Mouse (Mus musculus): ENCODE results near the gene Scd4. TPM values are rescaled to one million over a fixed set of nuclear protein-coding genes. Genes with fewer than 3 reads are reported as not detected.

Scd4 gene
- total RNA-seq (2021) = 1 to 10 TPM; 2.5 to 2.6 TPM
- long read RNA-seq, experiment 1 = 0 reads
- long read RNA-seq, experiment 2 = 0 reads

DNA sequence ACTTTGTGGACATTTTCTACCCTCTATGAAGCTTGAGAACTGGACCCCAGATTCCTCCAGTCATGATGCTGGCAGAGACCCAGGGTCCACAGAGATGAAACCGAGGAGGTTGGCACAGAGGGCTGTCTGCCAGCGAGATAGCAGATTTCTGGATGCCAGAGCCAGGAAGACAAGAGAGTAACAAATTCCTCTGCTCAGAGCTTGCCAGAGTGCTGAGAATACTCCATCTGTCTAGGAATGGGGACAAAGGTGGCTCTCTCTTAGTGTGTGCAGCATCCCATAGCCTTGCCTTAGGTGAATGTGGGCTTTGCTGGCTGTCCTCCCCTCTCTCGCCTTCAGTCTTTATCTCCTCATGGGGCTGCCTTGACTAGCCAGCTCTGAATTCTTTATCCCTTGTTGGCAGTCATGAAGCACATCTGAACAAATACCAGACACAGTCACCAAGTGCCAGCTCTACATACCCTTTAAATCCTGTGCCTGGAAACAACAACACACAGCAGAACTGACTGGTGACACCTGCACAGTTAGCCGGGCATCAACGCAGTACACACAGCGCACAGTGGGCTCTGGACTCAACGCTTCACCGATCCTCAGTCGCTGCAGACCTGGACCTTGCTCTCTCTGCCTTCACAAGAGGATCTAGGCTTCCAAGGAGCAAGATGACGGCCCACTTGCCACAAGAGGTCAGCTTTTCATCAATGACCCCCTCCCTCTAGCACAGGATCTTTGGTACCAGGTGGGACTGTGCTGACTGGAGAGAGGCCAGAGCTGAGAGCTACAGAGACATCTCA is at the start of gene Scd4:
Scd4 (plus strand) TSS at position 260 of the 791 bp plus-strand sequence.
- peak in 1 of 2 experiments; percentile 49 for DNase-seq (ENCODE audit: low spot score in 2 of 2)

DNA sequence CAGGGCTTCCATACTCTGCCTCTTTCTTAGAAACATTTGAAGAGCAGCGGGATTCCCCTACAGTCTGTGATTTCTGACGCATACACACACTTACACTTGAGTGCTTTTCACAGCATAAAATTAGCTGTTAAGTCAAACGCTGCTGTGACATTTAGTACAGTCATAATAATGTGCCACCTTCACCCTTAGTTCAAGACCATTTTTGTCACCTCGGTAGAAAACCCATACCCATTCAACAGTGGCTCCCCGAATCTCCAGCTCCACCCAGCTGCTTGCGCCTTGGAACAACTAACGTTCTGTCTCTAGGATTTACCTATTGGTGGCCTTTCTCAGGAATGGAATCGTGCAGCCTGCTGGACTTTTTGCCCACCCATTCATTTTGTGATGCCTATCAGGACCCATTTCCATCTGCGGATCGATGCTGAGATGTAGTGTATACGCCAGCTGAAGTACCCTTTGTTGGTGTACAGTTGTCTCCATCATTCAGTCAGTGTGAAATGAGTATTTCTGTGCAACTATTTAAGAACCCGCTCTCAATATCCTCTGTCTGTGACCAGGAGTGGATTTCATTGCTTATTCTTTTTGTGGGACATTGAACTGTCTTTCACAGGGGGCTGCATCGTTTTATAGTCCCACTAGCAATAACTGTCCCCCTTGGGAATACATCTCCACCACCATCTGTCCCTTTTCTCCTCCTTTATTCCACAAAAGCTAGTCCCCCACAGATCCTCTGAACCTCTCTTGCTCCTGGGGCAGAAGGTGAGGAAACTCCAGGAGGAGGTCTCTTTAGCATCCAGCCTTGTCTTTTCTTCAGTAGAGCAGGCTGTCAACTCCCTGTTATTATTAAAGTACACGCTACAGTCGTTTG is 49.5 kb upstream of the Scd4 start:
- DNase-seq (ENCODE audit: low spot score in 2 of 2) = no peak

DNA sequence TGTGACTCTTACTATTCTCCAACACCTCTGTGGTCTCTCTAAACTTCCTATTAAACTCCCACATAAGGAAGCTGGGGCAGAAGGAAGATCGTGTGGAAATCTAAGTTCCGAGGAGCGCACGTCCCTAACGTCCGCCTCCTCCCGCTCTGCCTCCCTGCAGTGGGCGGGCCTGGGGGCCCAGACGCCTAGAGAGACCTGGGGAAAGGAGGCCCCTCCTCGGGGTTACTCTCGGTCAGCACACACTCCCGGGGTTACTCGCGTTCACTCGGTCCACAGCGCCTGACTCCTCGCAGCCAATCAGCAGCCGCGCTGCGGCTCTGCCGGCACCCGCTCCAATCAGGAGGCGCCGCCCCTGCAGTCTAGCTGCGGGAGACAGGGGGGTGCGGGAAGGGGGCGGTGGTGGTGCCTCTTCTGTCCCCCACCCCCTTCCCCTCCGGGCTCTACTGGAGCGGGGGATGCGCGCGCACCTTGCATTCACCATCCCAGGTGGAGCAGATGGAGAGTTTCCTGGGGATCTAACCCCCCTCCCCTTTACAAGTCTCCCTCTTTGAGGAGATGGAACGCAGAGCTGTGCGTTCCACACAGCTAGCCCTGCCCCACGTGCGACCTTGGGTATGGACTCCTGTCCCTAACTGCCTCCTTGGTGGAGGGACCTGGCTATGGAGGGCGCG is 48.7 kb upstream of the Scd4 start:
- DNase-seq (ENCODE audit: low spot score in 2 of 2) = peak; percentile 91 to 92

DNA sequence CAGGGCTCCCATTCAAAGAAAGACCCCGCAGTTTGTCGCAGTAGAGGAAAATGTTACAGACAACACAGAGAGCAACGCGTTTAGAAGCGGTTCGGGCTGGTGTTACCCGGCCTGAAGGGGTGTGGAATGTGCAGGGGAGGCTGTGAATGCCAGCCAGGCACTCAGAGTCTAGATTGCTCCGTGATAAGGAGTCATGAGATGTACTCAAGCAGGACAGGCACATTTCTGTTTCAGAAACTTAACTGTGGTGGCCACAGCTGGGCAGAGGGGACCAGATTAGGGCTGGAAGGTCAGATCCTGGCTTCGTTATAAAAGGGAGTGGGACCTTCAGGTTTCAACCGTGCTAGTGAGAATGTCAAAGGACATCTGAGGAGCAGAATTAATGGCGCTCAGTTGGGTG is 48.2 kb upstream of the Scd4 start:
- DNase-seq (ENCODE audit: low spot score in 2 of 2) = no peak

DNA sequence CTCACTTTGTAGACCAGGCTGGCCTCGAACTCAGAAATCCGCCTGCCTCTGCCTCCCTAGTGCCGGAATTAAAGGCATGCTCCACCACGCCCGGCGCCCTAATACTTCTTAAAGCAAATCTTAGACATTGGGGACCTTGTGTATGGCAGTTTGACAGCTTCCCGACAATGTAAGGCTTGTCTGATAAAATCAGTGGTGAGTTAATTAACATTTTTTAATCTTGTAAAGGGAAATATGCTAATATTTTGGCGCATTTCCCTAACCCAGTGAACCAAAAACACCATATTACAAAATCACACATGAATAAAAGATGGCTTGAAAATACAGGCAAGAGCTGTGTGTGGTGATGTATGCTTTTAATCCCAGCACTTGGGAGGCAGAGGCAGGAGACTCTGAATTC is 47.3 kb upstream of the Scd4 start:
- DNase-seq (ENCODE audit: low spot score in 2 of 2) = no peak

DNA sequence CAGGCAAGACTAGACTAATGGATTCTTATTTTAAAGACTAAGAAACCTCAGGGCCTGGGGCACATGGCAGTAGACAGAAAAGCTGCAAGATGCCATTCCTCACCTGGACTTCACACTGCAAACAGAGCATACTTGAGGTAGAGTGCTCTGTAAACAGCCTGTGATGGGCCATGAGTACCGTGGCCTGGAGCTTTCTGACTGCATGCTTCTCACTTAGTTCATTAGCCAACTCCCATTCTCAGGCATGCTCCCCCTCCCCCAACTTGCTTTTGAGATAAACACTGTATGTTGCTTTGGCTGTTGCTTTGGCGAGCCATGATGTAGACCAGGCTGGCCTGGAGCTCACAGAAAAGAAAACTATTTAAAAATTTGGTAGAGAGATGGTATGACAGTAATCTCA is 46.8 kb upstream of the Scd4 start:
- no peak for DNase-seq (ENCODE audit: low spot score in 2 of 2)

DNA sequence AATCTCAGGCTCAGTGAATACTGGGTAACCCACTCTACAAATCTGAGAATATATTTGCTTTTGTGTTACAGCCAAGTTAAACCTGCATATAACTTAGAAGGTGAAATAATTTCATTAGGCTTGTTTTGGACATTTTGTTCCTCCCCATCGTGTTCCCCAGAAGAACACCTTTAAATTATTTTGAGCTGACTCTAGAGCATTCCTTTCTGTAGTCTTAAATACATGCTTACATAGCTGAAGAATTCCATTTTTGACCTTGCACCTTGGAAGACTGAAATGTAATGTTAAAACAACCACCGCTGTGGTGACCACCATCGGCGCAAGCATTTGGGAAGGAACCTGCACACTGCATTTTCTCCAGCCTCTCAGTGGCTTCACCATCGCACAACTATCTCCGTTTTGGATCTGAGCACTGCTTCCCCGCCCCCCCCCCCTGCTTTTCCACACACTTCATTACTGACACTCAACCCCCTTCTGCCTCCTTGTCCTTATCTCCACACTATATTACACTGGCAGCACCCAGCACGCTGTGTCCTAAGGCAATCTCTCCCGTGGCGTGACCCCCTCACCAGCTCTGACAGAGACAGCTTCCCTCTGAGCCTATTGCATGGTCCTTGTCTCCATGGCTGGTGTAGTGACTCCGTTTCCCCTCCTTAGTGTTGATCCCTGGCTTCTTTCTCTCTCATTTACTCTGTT is 45.3 kb upstream of the Scd4 start:
- DNase-seq (ENCODE audit: low spot score in 2 of 2) = no peak

DNA sequence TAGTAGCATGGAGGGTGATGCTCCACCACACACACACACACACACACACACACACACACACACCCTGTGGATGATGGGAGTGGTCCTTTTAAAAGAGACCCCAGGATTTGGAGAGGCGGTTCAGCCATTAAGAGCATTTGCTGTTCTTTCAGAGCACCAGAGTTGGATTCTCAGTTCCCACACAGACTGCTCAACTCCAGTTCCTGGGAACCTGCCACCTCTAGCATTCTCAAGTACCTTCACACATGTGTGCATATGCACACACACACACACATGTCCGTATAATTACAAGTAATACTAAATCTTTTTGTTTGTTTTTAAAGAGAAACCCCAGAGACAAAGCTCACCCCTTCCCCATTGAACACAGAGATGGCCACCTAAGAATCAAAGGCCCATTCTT is 40.8 kb upstream of the Scd4 start:
- no peak for DNase-seq (ENCODE audit: low spot score in 2 of 2)

DNA sequence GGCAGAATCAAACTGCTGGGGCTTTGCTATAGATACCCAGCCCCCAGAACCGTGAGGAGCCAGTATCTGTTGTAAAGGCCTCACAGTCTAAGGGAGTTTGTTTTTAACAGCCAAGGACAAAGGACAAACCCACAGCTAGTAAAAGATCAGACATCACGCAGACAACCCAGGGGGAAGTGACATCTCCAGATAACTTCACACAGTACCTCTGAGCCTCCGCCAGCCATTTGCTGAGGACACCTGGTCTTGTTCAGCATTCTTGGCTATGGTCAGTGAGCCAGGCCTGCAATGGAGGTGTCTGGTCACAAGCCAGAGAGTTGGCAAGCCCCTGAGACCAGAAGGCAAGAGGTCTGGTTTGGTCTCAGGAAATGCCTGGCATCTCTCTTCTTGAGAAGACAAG is 40.4 kb upstream of the Scd4 start:
- DNase-seq (ENCODE audit: low spot score in 2 of 2) = no peak

DNA sequence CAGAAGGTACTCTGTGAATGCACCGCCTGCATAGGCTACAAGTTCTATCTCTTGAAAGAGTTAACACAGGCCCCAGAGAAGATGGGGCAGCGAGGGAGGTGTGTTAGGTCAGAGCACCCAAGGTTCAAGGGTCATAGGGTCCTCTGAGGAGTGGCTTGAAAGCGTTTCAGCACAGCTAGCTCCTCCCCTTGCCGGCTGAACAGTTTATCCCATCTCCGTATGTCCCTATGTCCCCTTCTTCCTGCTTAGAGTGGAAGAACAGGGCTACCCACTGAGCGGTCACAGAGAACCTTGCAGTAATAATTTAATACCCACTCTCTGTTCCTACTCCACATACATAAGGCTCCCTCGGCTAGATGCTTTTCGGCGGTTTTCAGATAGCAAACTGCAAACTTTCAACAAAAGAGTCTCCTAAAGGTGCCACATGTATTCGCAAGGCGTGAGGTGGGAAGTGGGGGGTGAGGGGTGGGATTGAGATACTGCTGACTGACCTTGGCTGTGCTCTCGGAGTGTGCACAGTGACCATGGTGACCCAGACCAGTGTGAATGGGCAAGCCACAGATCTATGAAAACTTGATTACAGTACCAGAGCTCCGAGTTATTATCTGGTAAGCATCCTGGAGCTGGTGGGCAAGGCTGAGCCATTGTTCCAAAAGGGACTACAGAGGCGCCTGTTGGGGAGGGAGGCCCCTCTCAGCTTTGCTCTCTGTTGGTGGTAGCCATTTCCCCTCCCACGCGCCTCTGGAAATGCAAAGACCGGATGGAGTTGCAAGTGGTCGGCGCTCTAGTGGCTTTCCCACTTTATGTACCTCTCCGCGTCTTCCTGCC is 39.7 kb upstream of the Scd4 start, which contains the start of gene Scd2:
Scd2 (plus strand) TSS at position 734 of the 828 bp plus-strand sequence.
- DNase-seq (ENCODE audit: low spot score in 2 of 2) = no peak

DNA sequence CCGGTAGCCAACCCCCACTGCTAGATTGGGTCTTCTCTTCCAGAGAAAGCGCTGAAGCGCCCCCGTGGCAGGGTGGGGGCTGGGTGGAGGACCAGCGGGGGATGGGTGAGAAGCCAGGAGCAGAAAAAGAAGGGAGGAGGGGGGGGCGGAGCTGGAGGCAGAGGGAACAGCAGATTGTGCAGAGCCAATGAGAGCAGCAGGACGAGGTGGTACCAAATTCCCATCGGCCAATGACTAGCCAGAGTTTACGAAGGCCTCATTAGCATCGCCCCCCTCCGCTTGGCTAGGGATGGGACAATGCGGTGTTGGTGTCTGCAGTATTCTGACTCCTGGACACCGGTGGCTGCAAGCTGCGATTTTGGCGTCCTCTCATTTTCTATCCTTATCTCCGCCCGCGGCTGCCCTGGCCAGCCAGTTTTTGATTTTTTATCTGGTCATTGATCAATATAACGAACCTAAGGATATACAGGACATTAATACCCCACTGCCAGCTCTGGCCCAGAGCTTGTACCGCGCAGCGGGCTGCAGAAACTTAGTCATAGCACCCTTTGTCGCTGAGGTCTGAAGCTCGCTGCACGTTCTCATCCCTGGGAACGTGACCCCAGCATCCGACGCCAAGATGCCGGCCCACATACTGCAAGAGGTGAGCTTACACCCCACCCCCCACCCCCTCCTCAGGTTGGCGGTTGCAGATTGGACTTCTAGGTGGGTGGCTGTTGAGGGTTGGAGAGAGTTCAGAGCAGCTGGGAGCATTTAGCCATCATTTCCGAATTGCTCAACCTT is 38.9 kb upstream of the Scd4 start:
- peak; percentile 90 to 98 for DNase-seq (ENCODE audit: low spot score in 2 of 2)

DNA sequence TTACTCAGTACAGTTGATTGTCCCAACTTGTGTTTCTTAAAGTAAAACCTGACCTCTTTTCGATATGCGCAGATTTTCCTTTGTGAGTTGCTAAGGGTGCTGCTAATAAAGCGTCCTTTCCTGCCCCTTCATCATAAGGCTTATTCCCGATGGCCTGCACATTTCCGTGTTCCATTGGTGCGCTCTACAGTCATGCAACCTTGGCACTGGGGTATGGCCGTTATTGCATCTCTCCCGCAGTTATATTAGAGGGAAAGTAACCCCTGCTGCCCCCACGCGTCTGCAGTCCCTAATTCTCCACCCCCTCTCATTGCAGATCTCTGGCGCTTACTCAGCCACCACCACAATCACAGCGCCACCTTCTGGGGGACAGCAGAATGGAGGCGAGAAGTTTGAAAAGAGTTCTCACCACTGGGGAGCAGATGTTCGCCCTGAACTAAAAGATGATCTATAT is 38.3 kb upstream of the Scd4 start:
- DNase-seq (ENCODE audit: low spot score in 2 of 2) = peak; percentile 89 to 94

DNA sequence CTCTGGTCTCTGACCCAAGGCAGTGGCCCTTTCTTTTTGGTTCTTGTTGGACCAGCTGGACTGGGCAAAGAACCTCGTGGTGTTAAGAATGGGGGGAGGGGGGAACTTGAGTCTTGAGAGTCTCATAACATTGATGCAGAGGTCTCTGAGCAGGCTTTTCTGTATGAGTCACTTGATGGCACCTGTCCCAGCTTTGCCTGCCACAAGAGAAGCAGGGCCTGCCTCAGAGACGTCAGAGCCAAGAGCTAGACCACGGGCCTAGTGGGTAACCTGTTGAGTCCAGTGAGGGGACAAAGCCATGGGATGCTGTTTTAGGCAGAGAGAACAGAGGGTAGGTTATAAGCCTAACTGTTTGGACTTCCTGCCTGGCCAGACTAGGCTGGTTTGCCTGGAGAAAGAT is 37.6 kb upstream of the Scd4 start:
- DNase-seq (ENCODE audit: low spot score in 2 of 2) = no peak

DNA sequence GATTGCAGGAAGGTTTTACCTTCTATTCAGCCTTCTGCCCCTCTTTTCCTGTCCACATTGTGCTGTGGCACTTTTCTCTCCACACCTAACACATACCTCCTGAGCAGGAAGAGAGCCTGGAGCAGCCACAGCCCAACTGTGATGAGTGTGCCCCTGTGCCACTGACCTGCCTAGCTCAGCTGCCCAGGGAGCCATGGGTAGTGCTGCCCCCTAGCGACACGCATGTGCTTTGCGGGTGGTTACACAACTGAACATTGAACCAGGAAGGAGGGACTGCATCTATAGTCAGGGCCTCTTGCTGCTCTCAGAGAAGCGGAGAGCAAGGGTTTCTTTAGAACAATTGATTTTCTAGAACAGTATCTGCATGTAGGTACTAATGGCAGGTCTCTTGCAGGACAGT is 37.2 kb upstream of the Scd4 start:
- peak; percentile 86 to 88 for DNase-seq (ENCODE audit: low spot score in 2 of 2)

DNA sequence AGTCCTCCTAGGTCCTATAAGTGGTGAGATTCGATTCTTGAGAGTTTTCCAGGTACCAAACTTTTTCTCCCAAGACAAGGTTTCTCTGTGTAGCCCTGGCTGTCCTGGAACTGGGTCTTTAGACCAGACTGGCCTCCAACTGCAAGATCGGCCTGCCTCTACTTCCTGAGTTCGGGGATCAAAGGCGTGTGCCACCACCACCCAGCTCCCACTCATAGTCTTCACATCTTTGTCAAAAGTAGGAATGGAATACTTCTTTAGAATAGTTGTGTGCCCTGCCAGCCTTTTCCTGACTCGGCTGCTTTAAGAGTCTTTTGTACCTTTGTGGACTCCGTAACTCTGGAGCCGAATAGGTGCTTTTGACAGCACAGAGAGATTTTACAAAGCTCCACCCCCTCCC is 36.7 kb upstream of the Scd4 start:
- DNase-seq (ENCODE audit: low spot score in 2 of 2) = no peak

DNA sequence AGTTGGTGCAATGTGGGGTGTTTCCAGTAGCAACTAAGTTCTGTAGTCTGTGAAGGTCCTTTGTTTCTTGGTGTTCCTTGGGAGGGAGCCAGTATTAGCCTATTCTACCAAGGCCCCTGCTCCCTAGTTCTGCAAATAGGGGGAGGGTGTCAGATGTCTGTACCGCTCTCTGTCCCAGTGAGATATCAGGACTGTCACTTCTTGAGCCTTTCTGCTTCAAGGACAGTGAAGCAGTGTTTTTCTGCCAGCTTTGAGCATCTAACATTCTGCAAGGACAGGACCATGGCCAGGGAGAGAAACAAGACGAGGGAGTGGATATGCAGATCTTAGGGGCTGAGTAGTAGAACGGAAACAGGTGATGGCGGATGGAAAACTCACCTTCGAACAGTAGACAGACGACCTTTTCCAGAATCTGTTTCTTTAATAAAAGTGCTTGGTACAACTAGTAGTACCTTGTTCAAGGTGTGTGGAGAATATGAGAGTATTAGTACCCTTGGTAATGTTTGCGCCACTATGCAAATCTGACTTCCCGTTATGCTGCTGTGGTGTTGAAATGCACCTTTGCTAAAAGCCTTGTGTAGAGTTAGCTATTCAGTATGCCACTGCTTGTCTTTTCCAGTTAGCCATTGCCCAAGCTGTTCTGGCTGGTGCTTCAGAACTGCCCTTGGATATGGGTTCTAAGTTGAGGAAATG is 35.7 kb upstream of the Scd4 start:
- DNase-seq (ENCODE audit: low spot score in 2 of 2) = no peak

DNA sequence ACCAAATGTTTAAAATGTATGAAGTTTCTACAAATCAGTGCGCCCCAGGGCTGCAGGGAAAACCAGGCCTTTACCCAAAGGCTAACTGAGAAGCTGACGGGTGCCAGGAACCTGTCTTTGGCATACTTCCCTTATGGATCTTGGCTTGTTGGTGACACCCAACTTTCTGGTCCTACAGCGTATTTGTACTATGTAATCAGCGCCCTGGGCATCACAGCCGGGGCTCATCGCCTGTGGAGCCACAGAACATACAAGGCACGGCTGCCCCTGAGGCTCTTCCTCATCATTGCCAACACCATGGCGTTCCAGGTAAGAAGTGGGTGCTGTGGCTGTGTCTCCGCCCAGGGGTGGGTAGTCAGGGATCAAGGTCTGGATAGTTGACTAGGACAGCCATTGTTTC is 35.0 kb upstream of the Scd4 start:
- DNase-seq (ENCODE audit: low spot score in 2 of 2) = no peak

DNA sequence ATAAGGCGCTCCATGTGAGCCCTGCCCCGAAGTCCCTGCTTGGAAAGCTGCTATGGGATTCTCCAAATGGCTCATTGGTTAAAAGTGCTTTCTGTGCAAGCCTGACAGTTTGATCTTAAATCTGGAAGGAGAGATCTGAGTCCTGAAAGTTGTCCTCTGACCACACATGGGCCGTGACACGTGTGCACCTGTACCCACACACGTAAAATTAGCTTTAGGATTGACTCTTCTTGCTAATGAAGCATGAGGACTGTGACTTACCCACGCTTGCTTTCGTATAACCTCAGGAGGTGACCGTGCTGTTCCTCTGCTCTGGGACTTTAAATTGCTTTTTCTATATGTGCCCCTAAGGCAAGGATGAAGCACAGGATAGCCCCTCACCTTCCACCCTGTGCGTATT is 33.8 kb upstream of the Scd4 start:
- DNase-seq (ENCODE audit: low spot score in 2 of 2) = no peak

DNA sequence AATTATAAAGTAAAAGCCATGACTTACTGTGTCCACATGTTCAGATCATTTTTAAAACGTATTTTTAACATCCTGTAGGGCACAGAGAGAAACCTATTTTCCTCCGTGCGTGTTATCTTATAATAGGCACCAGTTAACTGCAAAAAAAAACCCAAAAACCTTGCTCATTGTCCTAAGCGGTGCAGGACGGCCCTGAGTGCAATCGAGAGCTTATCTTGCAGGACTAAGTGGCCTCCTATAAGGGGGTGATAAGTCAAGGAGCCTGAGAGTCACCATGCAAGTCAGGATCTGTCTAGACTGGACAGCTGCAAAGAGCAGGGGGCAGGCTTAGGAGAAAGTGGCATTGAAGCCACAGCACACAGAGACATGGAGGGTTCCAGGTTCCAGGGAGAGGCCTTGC is 33.0 kb upstream of the Scd4 start:
- DNase-seq (ENCODE audit: low spot score in 2 of 2) = no peak

All from layer of hippocampus, postnatal 14 days (tissue).